Comparison of ENCODE assay signal across 9 mouse cellular contexts in genomic region chr12:81227767-81228460, GRCm38 (mm10).
DNase-seq lines count a peak whose midpoint lies in the region; ATAC-seq and TF ChIP-seq lines count a peak whose summit lies in the region.
"Had no signal": no experiment of that assay in that cellular context is flagged by ENCODE, and none has a peak within 500 bp of the region (broad histone marks: within the 10 kb centered on the region; RNA-seq: fewer than 3 reads in every experiment).

No protein-coding gene starts in this region.

- H3K27me3 ChIP-seq in embryonic facial prominence, embryonic 14.5 days (replicated peaks; ENCODE audit: control insufficient read depth, insufficient read depth, low read length), result no peaks in the 10 kb centered on the region
- no peaks in the 10 kb centered on the region for H3K27me3 ChIP-seq in embryonic facial prominence, embryonic 10.5 days (replicated peaks; ENCODE audit: low read depth, poor library complexity, severe bottlenecking)
- no peaks in the 10 kb centered on the region for H3K27me3 ChIP-seq in hindbrain, postnatal 0 days (ENCODE audit: insufficient read depth, low read length)
- H3K27me3 ChIP-seq in midbrain, embryonic 15.5 days (replicated peaks), result no peaks in the 10 kb centered on the region

- no peaks in the 10 kb centered on the region for H3K9me3 ChIP-seq in embryonic facial prominence, embryonic 14.5 days (ENCODE audit: control insufficient read depth, low read length)
- no peaks in the 10 kb centered on the region for H3K9me3 ChIP-seq in embryonic facial prominence, embryonic 10.5 days
- no peaks in the 10 kb centered on the region for H3K9me3 ChIP-seq in hindbrain, postnatal 0 days (ENCODE audit: low read length)
- no peaks in the 10 kb centered on the region for H3K9me3 ChIP-seq in midbrain, embryonic 15.5 days

- no peaks in the 10 kb centered on the region for H3K36me3 ChIP-seq in embryonic facial prominence, embryonic 14.5 days (ENCODE audit: control insufficient read depth, insufficient read depth, low read length)
- H3K36me3 ChIP-seq in embryonic facial prominence, embryonic 10.5 days (replicated peaks), result no peaks in the 10 kb centered on the region
- H3K36me3 ChIP-seq in hindbrain, postnatal 0 days (ENCODE audit: insufficient read depth, low read length), result no peaks in the 10 kb centered on the region
- no peaks in the 10 kb centered on the region for H3K36me3 ChIP-seq in midbrain, embryonic 15.5 days (replicated peaks)

- no peak for ATAC-seq in embryonic facial prominence, embryonic 14.5 days (ENCODE audit: low read depth)
- ATAC-seq in cerebellum, adult (ENCODE audit: insufficient number of reproducible peaks, low FRiP score, low TSS enrichment), result 0 out of 2 replicates have a peak, but pooled peaks have one; percentile 42
- ATAC-seq in hindbrain, postnatal 0 days, result peak; percentile 80
- ATAC-seq in midbrain, embryonic 15.5 days (replicated peaks), result peak; percentile 80
- ATAC-seq in megakaryocyte-erythroid progenitor cell, adult 5-6 weeks (replicated peaks; ENCODE audit: low FRiP score, low TSS enrichment, poor library complexity, severe bottlenecking), result no peak

- no peak overlapping the region for H3K4me3 ChIP-seq in embryonic facial prominence, embryonic 14.5 days (ENCODE audit: low read depth, low read length)
- no peak overlapping the region for H3K4me3 ChIP-seq in embryonic facial prominence, embryonic 10.5 days
- no peak overlapping the region for H3K4me3 ChIP-seq in hindbrain, postnatal 0 days (ENCODE audit: low read length)
- no peak overlapping the region for H3K4me3 ChIP-seq in midbrain, embryonic 15.5 days
- H3K4me3 ChIP-seq: heart, adult 2 months had no signal

- H3K27ac ChIP-seq in embryonic facial prominence, embryonic 14.5 days (replicated peaks; ENCODE audit: low read depth, low read length), result no peak overlapping the region
- H3K27ac ChIP-seq in embryonic facial prominence, embryonic 10.5 days (replicated peaks), result no peak overlapping the region
- H3K27ac ChIP-seq in hindbrain, postnatal 0 days, result peak overlapping the region; percentile 28; the same call in 1 of the 2 replicates
- H3K27ac ChIP-seq in midbrain, embryonic 15.5 days, result peak overlapping the region; percentile 76
- H3K27ac ChIP-seq: heart, adult 2 months had no signal

- H3K4me1 ChIP-seq in embryonic facial prominence, embryonic 14.5 days (ENCODE audit: control insufficient read depth, insufficient read depth, low read length), result no peaks in the 10 kb centered on the region
- H3K4me1 ChIP-seq in embryonic facial prominence, embryonic 10.5 days, result peaks cover 8% of the 10 kb centered on the region
- peaks cover 10% of the 10 kb centered on the region for H3K4me1 ChIP-seq in hindbrain, postnatal 0 days (ENCODE audit: insufficient read depth, low read length)
- peaks cover 31% of the 10 kb centered on the region for H3K4me1 ChIP-seq in midbrain, embryonic 15.5 days

- WGBS in embryonic facial prominence, embryonic 14.5 days, result 55% methylated on average over 5 of the region's 5 CpGs
- 78% methylated on average over 5 of the region's 5 CpGs for WGBS in embryonic facial prominence, embryonic 10.5 days
- 44% methylated on average over 5 of the region's 5 CpGs for WGBS in hindbrain, postnatal 0 days
- WGBS in midbrain, embryonic 15.5 days, result 48% methylated on average over 5 of the region's 5 CpGs

- no peak for TF ChIP-seq CTCF in hindbrain, postnatal 0 days (IDR thresholded peaks at IDR 0.05; ENCODE audit: low read depth)

- no peak overlapping the region for H3K4me2 ChIP-seq in embryonic facial prominence, embryonic 14.5 days (ENCODE audit: low read depth, low read length)
- H3K4me2 ChIP-seq in hindbrain, postnatal 0 days (ENCODE audit: low read depth, low read length), result 0 out of 2 replicates have a peak overlapping the region, but pooled peaks have one; percentile 0
- peak overlapping the region; percentile 20; the same call in 1 of the 2 replicates for H3K4me2 ChIP-seq in midbrain, embryonic 15.5 days

- no peak overlapping the region for H3K9ac ChIP-seq in embryonic facial prominence, embryonic 14.5 days (ENCODE audit: low read depth, low read length)
- H3K9ac ChIP-seq in hindbrain, postnatal 0 days (replicated peaks; ENCODE audit: low read length), result no peak overlapping the region
- H3K9ac ChIP-seq in midbrain, embryonic 15.5 days, result no peak overlapping the region

- DNase-seq in embryonic facial prominence, embryonic 14.5 days (ENCODE audit: low spot score), result peak; percentile 14
- DNase-seq in embryonic facial prominence, embryonic 10.5 days (ENCODE audit: low spot score), result no peak
- DNase-seq in hindbrain, postnatal 0 days (ENCODE audit: low spot score), result peak; percentile 78
- no peak for DNase-seq in heart, adult 9 months (ENCODE audit: low spot score in 2 of 2)
- no peak for DNase-seq in adrenal gland, postnatal 14 days
- DNase-seq: heart, adult 2 months had no signal

Comparison
In these comparisons a context has a peak if more than half of its experiments do, and no peak if none do; other contexts are left out.
1. DNase-seq: peak in embryonic facial prominence, embryonic 14.5 days (single experiment) and hindbrain, postnatal 0 days (single experiment); none in embryonic facial prominence, embryonic 10.5 days (single experiment), heart, adult 9 months (0 of 2) and adrenal gland, postnatal 14 days (single experiment).
2. ATAC-seq: peak in cerebellum, adult (single experiment), hindbrain, postnatal 0 days (single experiment) and midbrain, embryonic 15.5 days (single experiment); none in embryonic facial prominence, embryonic 14.5 days (single experiment) and megakaryocyte-erythroid progenitor cell, adult 5-6 weeks (single experiment).
3. H3K27ac ChIP-seq: peak in hindbrain, postnatal 0 days (single experiment) and midbrain, embryonic 15.5 days (single experiment); none in embryonic facial prominence, embryonic 14.5 days (single experiment) and embryonic facial prominence, embryonic 10.5 days (single experiment).